Mouse (Mus musculus): ENCODE results near the gene Copg2. TPM values are rescaled to one million over a fixed set of nuclear protein-coding genes. Genes with fewer than 3 reads are reported as not detected.

The Copg2 gene
- polyA plus RNA-seq, 1 experiment from 2014 or later: 19.9 TPM

- no peaks in the 10 kb centered on the region; the same call in 1 of the 2 replicates for H3K36me3 ChIP-seq
- peak overlapping the region; percentile 82 for H3K4me3 ChIP-seq
- H3K27me3 ChIP-seq (replicated peaks): no peaks in the 10 kb centered on the region
- no peaks in the 10 kb centered on the region for H3K9me3 ChIP-seq
- H3K4me1 ChIP-seq: peaks cover 14% of the 10 kb centered on the region
- peak overlapping the region; percentile 97 for H3K27ac ChIP-seq (replicated peaks)
- 18% methylated on average over 3 of the region's 3 CpGs for WGBS
- peak overlapping the region; percentile 92 for H3K9ac ChIP-seq
- peak overlapping the region; percentile 79 for H3K4me2 ChIP-seq
- no peak for ATAC-seq (ENCODE audit: extremely low read depth, insufficient number of reproducible peaks, low FRiP score, low TSS enrichment)
Observed at GRCm38 (mm10) chr6:30895819-30896194, 787 bp downstream of the Copg2 start.

- no peak for ATAC-seq (ENCODE audit: extremely low read depth, insufficient number of reproducible peaks, low FRiP score, low TSS enrichment)
- Histone ChIP-seq H3K4me3 (no peak overlapping the region), H3K9me3 (no peaks in the 10 kb centered on the region), H3K27ac (replicated peaks) (no peak overlapping the region), H3K4me1 (peaks cover 14% of the 10 kb centered on the region), H3K27me3 (replicated peaks) (no peaks in the 10 kb centered on the region), H3K4me2 (no peak overlapping the region), H3K9ac (no peak overlapping the region), H3K36me3 (peaks cover 18% of the 10 kb centered on the region)
- WGBS: 73% methylated on average over 4 of the region's 4 CpGs
Observed at GRCm38 (mm10) chr6:30893081-30893480, 3.5 kb downstream of the Copg2 start.

GRCm38 (mm10) chr6:30891761-30892160 lies 4.8 kb downstream of the Copg2 start:
- no peak overlapping the region for H3K9ac ChIP-seq

GRCm38 (mm10) chr6:30884856-30885255 lies 11.7 kb downstream of the Copg2 start:
- Histone ChIP-seq H3K4me2 (no peak overlapping the region), H3K36me3 (peaks cover 64% of the 10 kb centered on the region), H3K27me3 (replicated peaks) (no peaks in the 10 kb centered on the region), H3K9me3 (no peaks in the 10 kb centered on the region), H3K4me1 (no peaks in the 10 kb centered on the region), H3K4me3 (no peak overlapping the region), H3K9ac (no peak overlapping the region), H3K27ac (replicated peaks) (no peak overlapping the region)
- WGBS: 84% methylated on average over 3 of the region's 3 CpGs
- ATAC-seq (ENCODE audit: extremely low read depth, insufficient number of reproducible peaks, low FRiP score, low TSS enrichment): no peak

More at GRCm38 (mm10) chr6:30891761-30892160, 4.8 kb downstream of the Copg2 start:
- H3K36me3 ChIP-seq: peaks cover 28% of the 10 kb centered on the region
- H3K9me3 ChIP-seq: no peaks in the 10 kb centered on the region
- H3K27ac ChIP-seq (replicated peaks): no peak overlapping the region
- ATAC-seq (ENCODE audit: extremely low read depth, insufficient number of reproducible peaks, low FRiP score, low TSS enrichment): no peak
- no peaks in the 10 kb centered on the region for H3K27me3 ChIP-seq (replicated peaks)
- H3K4me1 ChIP-seq: peaks cover 9% of the 10 kb centered on the region
- no peak overlapping the region for H3K4me2 ChIP-seq
- H3K4me3 ChIP-seq: no peak overlapping the region

- WGBS: 83% methylated on average over 4 of the region's 4 CpGs
- no peak for ATAC-seq (ENCODE audit: extremely low read depth, insufficient number of reproducible peaks, low FRiP score, low TSS enrichment)
- Histone ChIP-seq H3K4me3 (no peak overlapping the region), H3K27me3 (replicated peaks) (no peaks in the 10 kb centered on the region), H3K27ac (replicated peaks) (no peak overlapping the region), H3K4me2 (no peak overlapping the region), H3K36me3 (peaks cover 63% of the 10 kb centered on the region), H3K4me1 (no peaks in the 10 kb centered on the region), H3K9me3 (no peaks in the 10 kb centered on the region), H3K9ac (no peak overlapping the region)
Observed at GRCm38 (mm10) chr6:30883491-30883890, 13.1 kb downstream of the Copg2 start.

- no peak overlapping the region for H3K4me2 ChIP-seq
- ATAC-seq (ENCODE audit: extremely low read depth, insufficient number of reproducible peaks, low FRiP score, low TSS enrichment): no peak
- no peak overlapping the region for H3K4me3 ChIP-seq
- no peaks in the 10 kb centered on the region for H3K9me3 ChIP-seq
- no peaks in the 10 kb centered on the region for H3K27me3 ChIP-seq (replicated peaks)
- no peak overlapping the region for H3K9ac ChIP-seq
- peaks cover 5% of the 10 kb centered on the region; the same call in 1 of the 2 replicates for H3K4me1 ChIP-seq
- H3K27ac ChIP-seq (replicated peaks): no peak overlapping the region
- H3K36me3 ChIP-seq: peaks cover 43% of the 10 kb centered on the region
Observed at GRCm38 (mm10) chr6:30876661-30877060, 19.9 kb downstream of the Copg2 start.

- H3K4me1 ChIP-seq: peaks cover 7% of the 10 kb centered on the region; the same call in 1 of the 2 replicates
- no peak for ATAC-seq (ENCODE audit: extremely low read depth, insufficient number of reproducible peaks, low FRiP score, low TSS enrichment)
- H3K27ac ChIP-seq (replicated peaks): peak overlapping the region; percentile 53; the same call in 1 of the 2 replicates
- WGBS: 49% methylated on average over 1 of the region's 1 CpGs
- no peak overlapping the region for H3K4me3 ChIP-seq
- H3K27me3 ChIP-seq (replicated peaks): no peaks in the 10 kb centered on the region
- H3K9me3 ChIP-seq: no peaks in the 10 kb centered on the region
- no peaks in the 10 kb centered on the region; the same call in 1 of the 2 replicates for H3K36me3 ChIP-seq
- H3K4me2 ChIP-seq: no peak overlapping the region
- H3K9ac ChIP-seq: peak overlapping the region; percentile 38; the same call in 1 of the 2 replicates
Observed at GRCm38 (mm10) chr6:30866501-30866900, 30.1 kb downstream of the Copg2 start.

GRCm38 (mm10) chr6:30865031-30865678 lies 31.4 kb downstream of the Copg2 start:
- H3K4me2 ChIP-seq: no peak overlapping the region
- no peaks in the 10 kb centered on the region for H3K36me3 ChIP-seq
- H3K27me3 ChIP-seq (replicated peaks): no peaks in the 10 kb centered on the region
- ATAC-seq (ENCODE audit: extremely low read depth, insufficient number of reproducible peaks, low FRiP score, low TSS enrichment): no peak
- 71% methylated on average over 3 of the region's 3 CpGs for WGBS
- no peak overlapping the region for H3K9ac ChIP-seq
- H3K27ac ChIP-seq (replicated peaks): no peak overlapping the region
- no peaks in the 10 kb centered on the region for H3K9me3 ChIP-seq
- H3K4me1 ChIP-seq: peaks cover 14% of the 10 kb centered on the region
- H3K4me3 ChIP-seq: no peak overlapping the region

- Histone ChIP-seq H3K4me1 (peaks cover 2% of the 10 kb centered on the region), H3K9me3 (no peaks in the 10 kb centered on the region), H3K4me2 (no peak overlapping the region), H3K27me3 (replicated peaks) (no peaks in the 10 kb centered on the region), H3K36me3 (peaks cover 45% of the 10 kb centered on the region), H3K9ac (no peak overlapping the region), H3K27ac (replicated peaks) (no peak overlapping the region), H3K4me3 (no peak overlapping the region)
- WGBS: 90% methylated on average over 7 of the region's 7 CpGs
- no peak for ATAC-seq (ENCODE audit: extremely low read depth, insufficient number of reproducible peaks, low FRiP score, low TSS enrichment)
Observed at GRCm38 (mm10) chr6:30855956-30856355, 40.6 kb downstream of the Copg2 start.

GRCm38 (mm10) chr6:30855205-30855604 lies 41.4 kb downstream of the Copg2 start:
- Histone ChIP-seq H3K27ac (replicated peaks) (no peak overlapping the region), H3K4me3 (no peak overlapping the region), H3K27me3 (replicated peaks) (no peaks in the 10 kb centered on the region), H3K9me3 (no peaks in the 10 kb centered on the region), H3K9ac (no peak overlapping the region), H3K4me2 (no peak overlapping the region), H3K36me3 (peaks cover 45% of the 10 kb centered on the region), H3K4me1 (no peaks in the 10 kb centered on the region)
- no peak for ATAC-seq (ENCODE audit: extremely low read depth, insufficient number of reproducible peaks, low FRiP score, low TSS enrichment)
- 64% methylated on average over 2 of the region's 2 CpGs for WGBS

- no peak overlapping the region for H3K27ac ChIP-seq (replicated peaks)
- 66% methylated on average over 2 of the region's 2 CpGs for WGBS
- no peak overlapping the region for H3K4me3 ChIP-seq
Observed at GRCm38 (mm10) chr6:30849818-30850217, 46.8 kb downstream of the Copg2 start.

GRCm38 (mm10) chr6:30832241-30832640 lies 64.4 kb downstream of the Copg2 start:
- H3K36me3 ChIP-seq: peaks cover 8% of the 10 kb centered on the region
- H3K9me3 ChIP-seq: no peaks in the 10 kb centered on the region
- H3K9ac ChIP-seq: no peak overlapping the region
- no peak overlapping the region for H3K4me3 ChIP-seq
- no peak overlapping the region for H3K4me2 ChIP-seq
- H3K27me3 ChIP-seq (replicated peaks): no peaks in the 10 kb centered on the region
- H3K27ac ChIP-seq (replicated peaks): no peak overlapping the region
- no peaks in the 10 kb centered on the region for H3K4me1 ChIP-seq
- no peak for ATAC-seq (ENCODE audit: extremely low read depth, insufficient number of reproducible peaks, low FRiP score, low TSS enrichment)
- WGBS: 59% methylated on average over 2 of the region's 2 CpGs

More at GRCm38 (mm10) chr6:30849818-30850217, 46.8 kb downstream of the Copg2 start:
- H3K36me3 ChIP-seq: peaks cover 35% of the 10 kb centered on the region
- 0 out of 2 replicates have a peak, but pooled peaks cover 4% of the 10 kb centered on the region for H3K4me1 ChIP-seq
- no peak for ATAC-seq (ENCODE audit: extremely low read depth, insufficient number of reproducible peaks, low FRiP score, low TSS enrichment)
- no peaks in the 10 kb centered on the region for H3K27me3 ChIP-seq (replicated peaks)
- no peaks in the 10 kb centered on the region for H3K9me3 ChIP-seq
- no peak overlapping the region for H3K4me2 ChIP-seq
- H3K9ac ChIP-seq: no peak overlapping the region

All from heart, embryonic 13.5 days (tissue).